Mouse (Mus musculus) adipose tissue, adult 10 weeks (tissue): ENCODE results near the gene Cluh. TPM values are rescaled to one million over a fixed set of nuclear protein-coding genes. Genes with fewer than 3 reads are reported as not detected.

Experiments
- polyA plus RNA-seq: library from polyadenylated mRNA; stranded (reverse); fragments of 350-450 nt; fragmentation: Illumina TruSeq; extraction: RNeasy Lipid Tissue Mini Kit (QIAGEN cat#74804); gene quantifications from one replicate; pipeline ENCODE4 v1.2.3, GENCODE M21; 2014; ENCODE audit warnings: low read depth, low replicate concordance

Gene Cluh
- polyA plus RNA-seq: 66.1 TPM

DNA sequence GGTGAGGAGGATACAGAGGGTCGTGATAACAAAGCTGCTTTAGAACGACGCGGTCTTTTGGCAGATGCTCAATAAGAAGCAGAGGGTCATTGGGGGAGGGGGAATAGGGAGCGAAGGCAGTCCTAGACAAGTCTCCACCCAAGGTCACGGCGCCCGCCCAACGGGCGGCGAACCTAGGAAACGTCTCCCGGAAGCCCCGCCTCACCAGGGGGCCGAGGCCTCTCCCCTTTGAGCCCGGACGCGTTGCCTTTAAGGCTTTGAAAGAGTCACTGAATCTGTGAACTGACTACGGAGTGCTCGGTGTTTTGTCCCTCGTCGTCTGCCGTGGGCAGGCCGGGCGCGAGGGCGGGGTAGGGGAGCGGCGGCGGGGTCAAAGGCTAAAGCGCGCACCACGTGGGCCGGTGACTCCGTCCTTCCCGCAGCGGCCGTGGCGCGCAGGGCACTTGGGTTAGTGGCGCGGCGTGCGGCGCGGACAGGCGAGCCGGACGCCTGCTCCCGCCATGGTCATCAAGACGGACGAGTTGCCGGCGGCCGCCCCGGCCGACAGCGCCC, at the start of gene Cluh:
Cluh (plus strand) TSS at position 401 of the 552 bp plus-strand sequence.

GRCm38 (mm10) chr11:74610545-74611176, 38.6 kb upstream of the Cluh start, which contains the start of gene Rap1gap2:
Gene Rap1gap2 (minus strand): TSS chr11:74610915.

GRCm38 (mm10) chr11:74619201-74619955, 29.9 kb upstream of the Cluh start, which contains the start of gene Ccdc92b:
Gene Ccdc92b (plus strand): TSS chr11:74619605.

Other genes with a start within 250 kb of the Cluh start
- gene Rap1gap2, start 38.6 kb upstream of the Cluh start, polyA plus RNA-seq: 12.1 TPM
- 0.93 TPM for gene Ccdc92b, start 29.9 kb upstream of the Cluh start, polyA plus RNA-seq
- gene Pafah1b1, start 75.2 kb downstream of the Cluh start, polyA plus RNA-seq: 63.9 TPM
- 15.0 TPM for gene Mettl16, start 121.3 kb downstream of the Cluh start, polyA plus RNA-seq
- gene Mnt, start 181.4 kb downstream of the Cluh start, polyA plus RNA-seq: 19.1 TPM
- gene Sgsm2, start 247.6 kb downstream of the Cluh start, polyA plus RNA-seq: 24.0 TPM
- gene Tsr1, start 248.6 kb downstream of the Cluh start, polyA plus RNA-seq: 20.3 TPM